Mouse (Mus musculus) ES-E14 (cell line): ENCODE data around the gene Arhgap45.

Experiments
- CHD2 ChIP-seq: IDR thresholded peaks from 2 replicates; pipeline ENCODE4 v1.6.1; 2014; ENCODE audit warnings: mild to moderate bottlenecking, low read depth, low read length, inconsistent platforms
- HCFC1 ChIP-seq: IDR thresholded peaks from 2 replicates; pipeline ENCODE4 v1.6.1; 2012; ENCODE audit warnings: low read length, inconsistent platforms, borderline replicate concordance; ENCODE audit not compliant: insufficient read depth
- MAFK ChIP-seq: IDR thresholded peaks from 2 replicates; pipeline ENCODE4 v1.6.1; 2014; ENCODE audit warnings: mild to moderate bottlenecking, low read depth, low read length, inconsistent platforms; ENCODE audit not compliant: insufficient read depth
- ZC3H11A ChIP-seq: IDR thresholded peaks from 2 replicates; pipeline ENCODE4 v1.6.1; 2012; ENCODE audit warnings: low read depth, mild to moderate bottlenecking, inconsistent platforms, low read length, borderline replicate concordance
- ZNF384 ChIP-seq: IDR thresholded peaks from 2 replicates; pipeline ENCODE4 v1.6.1; 2012; ENCODE audit warnings: low read depth, low read length, inconsistent platforms

- no peak for TF ChIP-seq HCFC1
- TF ChIP-seq CHD2 = no peak
- no peak for TF ChIP-seq ZC3H11A
- TF ChIP-seq ZNF384 = no peak
- no peak for TF ChIP-seq MAFK
These were observed 12.8 kb upstream of the Arhgap45 start for GRCm38 (mm10) chr10:80003374-80004232.
